26 mouse cellular contexts compared by ENCODE assay signal in genomic region chr10:95678661-95679060, GRCm38 (mm10). TPM values are rescaled to one million over a fixed set of nuclear protein-coding genes. Genes with fewer than 3 reads are reported as not detected.
DNase-seq lines count a peak whose midpoint lies in the region; ATAC-seq lines count a peak whose summit lies in the region.
"Had no signal": no experiment of that assay in that cellular context is flagged by ENCODE, and none has a peak within 500 bp of the region (broad histone marks: within the 10 kb centered on the region; RNA-seq: fewer than 3 reads in every experiment).

No protein-coding gene starts in this region.

- no peaks in the 10 kb centered on the region for H3K36me3 ChIP-seq in heart, embryonic 13.5 days
- H3K36me3 ChIP-seq in macrophage (ENCODE audit: inconsistent target), result no peaks in the 10 kb centered on the region
- H3K36me3 ChIP-seq: embryonic facial prominence, embryonic 15.5 days; forebrain, embryonic 10.5 days; hindbrain, embryonic 12.5 days had no signal

- no peak for ATAC-seq in heart, embryonic 13.5 days (ENCODE audit: extremely low read depth, insufficient number of reproducible peaks, low FRiP score, low TSS enrichment)
- ATAC-seq: forebrain, embryonic 14.5 days; hindbrain, postnatal 0 days had no signal

- no peak overlapping the region for H3K9ac ChIP-seq in heart, embryonic 13.5 days
- H3K9ac ChIP-seq: embryonic facial prominence, embryonic 15.5 days; hindbrain, embryonic 12.5 days had no signal

- H3K9me3 ChIP-seq in heart, embryonic 13.5 days, result no peaks in the 10 kb centered on the region
- H3K9me3 ChIP-seq: embryonic facial prominence, embryonic 15.5 days; forebrain, embryonic 10.5 days; hindbrain, embryonic 12.5 days had no signal

- H3K4me2 ChIP-seq in heart, embryonic 13.5 days, result no peak overlapping the region
- H3K4me2 ChIP-seq: hindbrain, embryonic 12.5 days had no signal

- WGBS in heart, embryonic 13.5 days, result 84% methylated on average over 2 of the region's 2 CpGs
- WGBS in macrophage (ENCODE audit: missing documents), result 78% methylated on average over 2 of the region's 2 CpGs

- H3K4me1 ChIP-seq in heart, embryonic 13.5 days, result peaks cover 45% of the 10 kb centered on the region

- no peaks in the 10 kb centered on the region for H3K79me2 ChIP-seq in macrophage (ENCODE audit: inconsistent target)

- no peak overlapping the region for H3K4me3 ChIP-seq in heart, embryonic 13.5 days
- H3K4me3 ChIP-seq in macrophage (ENCODE audit: inconsistent target), result no peak overlapping the region
- H3K4me3 ChIP-seq: embryonic facial prominence, embryonic 15.5 days; forebrain, embryonic 10.5 days; hindbrain, embryonic 12.5 days had no signal

- DNase-seq in heart, adult 11 months, result peak; percentile 93
- no peak for DNase-seq in heart, adult 8-10 months (ENCODE audit: low spot score)
- no peak for DNase-seq in heart, postnatal 4 days
- peak; percentile 16 for DNase-seq in layer of hippocampus, adult 11-12 months (ENCODE audit: low spot score)
- no peak for DNase-seq in layer of hippocampus, postnatal 14 days (ENCODE audit: low spot score in 2 of 2)
- DNase-seq: adrenal gland, postnatal 10 days; cerebellum, adult 11 months; cerebellum, adult 8-10 months; cerebellum, postnatal 14 days; embryo, embryonic 11 days; kidney, adult 11 months had no signal

- H3K27me3 ChIP-seq in heart, embryonic 13.5 days (replicated peaks), result no peaks in the 10 kb centered on the region
- H3K27me3 ChIP-seq: embryonic facial prominence, embryonic 15.5 days; hindbrain, embryonic 12.5 days had no signal

- peak overlapping the region; percentile 81 for H3K27ac ChIP-seq in heart, embryonic 13.5 days (replicated peaks)
- H3K27ac ChIP-seq in macrophage, result peak overlapping the region; percentile 83; the same call in 1 of the 2 replicates
- H3K27ac ChIP-seq: hindbrain, embryonic 12.5 days; hindbrain, postnatal 0 days had no signal

RNA-seq across cellular contexts. Expression of gene Anapc15-ps, which starts 5.4 kb away (rescaled TPM):
- total RNA-seq in heart, adult 8-10 months (2022), result not detected
- polyA plus RNA-seq in heart, embryonic 13.5 days (2015; fragmentation: Nextera tagmentation; extraction: Ambion mirVana), result not detected in 2 replicates
- total RNA-seq in heart, postnatal 4 days (2021), result not detected
- not detected for total RNA-seq in layer of hippocampus, postnatal 14 days (2021)
- total RNA-seq in macrophage (2018; cell fraction: chromatin; rRNA removed), result 1 to 10 TPM in 8 of 26 experiments, not detected in 18; 3.1 to 7.0 (median 5.2) TPM
- under 1 TPM in 1 of 26 experiments, not detected in 25; 0.53 TPM for total RNA-seq in macrophage (2018; cell fraction: cytosol; rRNA removed)
- 1 to 10 TPM in 3 of 26 experiments, not detected in 23; 2.5 to 3.1 (median 2.9) TPM for total RNA-seq in macrophage (2018; cell fraction: nucleus; rRNA removed)
- 0.98 TPM in 1 of 3 replicates, not detected in the others for polyA plus RNA-seq in macrophage (2018)
- total RNA-seq: adrenal gland, postnatal 10 days; adrenal gland, postnatal 4 days; gastrocnemius, adult 8-10 months; gastrocnemius, postnatal 4 days; hindbrain, postnatal 0 days; MEL had no signal
- polyA plus RNA-seq: embryonic facial prominence, embryonic 11.5 days; embryonic facial prominence, embryonic 15.5 days; erythroblast, embryonic 14.5 days; forebrain, embryonic 10.5 days; forebrain, embryonic 14.5 days; heart, postnatal 0 days; hindbrain, embryonic 12.5 days; hindbrain, postnatal 0 days; intestine, embryonic 14.5 days had no signal

Comparison
In these comparisons a context has a peak if more than half of its experiments do, and no peak if none do; other contexts are left out.
1. DNase-seq: peak in heart, adult 11 months (single experiment) and layer of hippocampus, adult 11-12 months (single experiment); none in heart, adult 8-10 months (single experiment), heart, postnatal 4 days (single experiment) and layer of hippocampus, postnatal 14 days (0 of 2).